Mouse (Mus musculus) stomach, postnatal 0 days (tissue): Measurements from ENCODE around the gene Tgfb1. TPM values are rescaled to one million over a fixed set of nuclear protein-coding genes. Genes with fewer than 3 reads are reported as not detected.

Experiments
- ATAC-seq: fragments of 200-750 bp; cut with Nextera tagmentation; 2 replicates; pipeline ENCODE4 v1.8.0; 2017; ENCODE audit not compliant: low FRiP score, low TSS enrichment
- DNase-seq: peaks from one replicate; pipeline ENCODE4 v3.0.0-alpha.2; 2016; ENCODE audit warnings: low spot score
- H3K27ac ChIP-seq: fragments of 300-500 bp; sonication (generic); replicated peaks from 2 replicates; pipeline ENCODE4 v1.5.1; 2014; ENCODE audit warnings: mild to moderate bottlenecking, control low read depth
- H3K27me3 ChIP-seq: fragments of 300-500 bp; sonication (generic); 2 replicates; pipeline ENCODE4 v1.6.1; 2014; ENCODE audit warnings: low read length; ENCODE audit not compliant: control insufficient read depth, insufficient read depth
- H3K36me3 ChIP-seq: fragments of 300-500 bp; sonication (generic); 2 replicates; pipeline ENCODE4 v1.6.1; 2014; ENCODE audit warnings: low read length, mixed read lengths; ENCODE audit not compliant: control insufficient read depth, insufficient read depth
- H3K4me1 ChIP-seq: fragments of 300-500 bp; sonication (generic); replicated peaks from 2 replicates; pipeline ENCODE4 v1.6.1; 2014; ENCODE audit warnings: antibody characterized with exemption; ENCODE audit not compliant: control insufficient read depth, insufficient read depth
- H3K4me2 ChIP-seq: fragments of 300-500 bp; sonication (generic); replicated peaks from 2 replicates; pipeline ENCODE4 v1.6.1; 2014; ENCODE audit warnings: low read depth, mild to moderate bottlenecking, control low read depth, moderate library complexity
- H3K4me3 ChIP-seq: fragments of 300-500 bp; sonication (generic); 2 replicates; pipeline ENCODE4 v1.5.1; 2014; ENCODE audit warnings: low read depth, low read length, control low read depth
- H3K9ac ChIP-seq: fragments of 300-500 bp; sonication (generic); 2 replicates; pipeline ENCODE4 v1.6.1; 2014; ENCODE audit warnings: mild to moderate bottlenecking, low read length, control low read depth, mixed read lengths
- H3K9me3 ChIP-seq: fragments of 300-500 bp; sonication (generic); 2 replicates; pipeline ENCODE4 v1.6.1; 2016; ENCODE audit warnings: low read length; ENCODE audit not compliant: control insufficient read depth
- CTCF ChIP-seq: IDR thresholded peaks from 2 replicates; pipeline ENCODE4 v1.5.1; 2016; ENCODE audit warnings: antibody characterized with exemption, low read depth, mild to moderate bottlenecking, moderate library complexity
- EP300 ChIP-seq: optimal IDR thresholded peaks from 2 replicates; pipeline ENCODE3; 2016; ENCODE audit warnings: antibody characterized with exemption
- WGBS: fragments of 180-500 bp; shearing (Covaris S2); extraction: QIAGEN DNeasy Blood & Tissue Kit; methylation state at CpG from one replicate; pipeline ENCODE4 v1.1.7; 2014; 5-methylcytosine and 5-hydroxymethylcytosine counted together
- polyA plus RNA-seq: library from polyadenylated mRNA; unstranded; fragments of >200 nt; fragmentation: Nextera tagmentation; extraction: Ambion mirVana; gene quantifications from 2 replicates; pipeline ENCODE4 v1.2.1, GENCODE M21; 2015

Tgfb1 gene
- polyA plus RNA-seq, 1 experiment from 2014 or later = 1.6 TPM

GRCm38 (mm10) chr7:25699851-25700250, 13.0 kb downstream of the Tgfb1 start:
- no peak for TF ChIP-seq CTCF

GRCm38 (mm10) chr7:25700732-25701131, 13.9 kb downstream of the Tgfb1 start:
- no peaks in the 10 kb centered on the region for H3K9me3 ChIP-seq
- no peak overlapping the region for H3K4me3 ChIP-seq
- TF ChIP-seq CTCF (peak; percentile 36; the same call in 1 of the 2 replicates), EP300 (no peak)
- ATAC-seq = no peak
- H3K36me3 ChIP-seq = no peaks in the 10 kb centered on the region
- H3K4me2 ChIP-seq = no peak overlapping the region
- peaks cover 4% of the 10 kb centered on the region; the same call in 1 of the 2 replicates for H3K4me1 ChIP-seq
- no peak overlapping the region for H3K27ac ChIP-seq
- H3K27me3 ChIP-seq = no peaks in the 10 kb centered on the region
- 72% methylated on average over 12 of the region's 12 CpGs for WGBS
- DNase-seq = no peak
- no peak overlapping the region for H3K9ac ChIP-seq

More at GRCm38 (mm10) chr7:25699851-25700250, 13.0 kb downstream of the Tgfb1 start:
- no peak for DNase-seq
- Histone ChIP-seq H3K27me3 (no peaks in the 10 kb centered on the region), H3K4me1 (no peaks in the 10 kb centered on the region), H3K4me2 (no peak overlapping the region), H3K9me3 (no peaks in the 10 kb centered on the region), H3K4me3 (no peak overlapping the region), H3K9ac (no peak overlapping the region), H3K27ac (no peak overlapping the region), H3K36me3 (no peaks in the 10 kb centered on the region)
- no peak; the same call in 1 of the 2 replicates for ATAC-seq
- 56% methylated on average over 13 of the region's 13 CpGs for WGBS

GRCm38 (mm10) chr7:25702350-25702749, 15.5 kb downstream of the Tgfb1 start:
- Histone ChIP-seq H3K4me1 (peaks cover 4% of the 10 kb centered on the region; the same call in 1 of the 2 replicates), H3K27ac (no peak overlapping the region), H3K36me3 (no peaks in the 10 kb centered on the region), H3K4me2 (no peak overlapping the region), H3K27me3 (no peaks in the 10 kb centered on the region), H3K4me3 (no peak overlapping the region), H3K9me3 (no peaks in the 10 kb centered on the region), H3K9ac (no peak overlapping the region)
- no peak for ATAC-seq
- WGBS = 100% methylated on average over 2 of the region's 2 CpGs
- no peak for DNase-seq
- peak; percentile 43; the same call in 1 of the 2 replicates for TF ChIP-seq CTCF
- no peak for TF ChIP-seq EP300

- ATAC-seq (no peak), DNase-seq (no peak)
- no peak overlapping the region for H3K4me2 ChIP-seq
- no peak overlapping the region for H3K4me3 ChIP-seq
- TF ChIP-seq EP300 (no peak), CTCF (no peak)
- 50% methylated on average over 10 of the region's 10 CpGs for WGBS
- no peaks in the 10 kb centered on the region for H3K27me3 ChIP-seq
- no peak overlapping the region for H3K9ac ChIP-seq
- no peaks in the 10 kb centered on the region for H3K36me3 ChIP-seq
- no peaks in the 10 kb centered on the region for H3K9me3 ChIP-seq
- H3K27ac ChIP-seq = no peak overlapping the region
- H3K4me1 ChIP-seq = peaks cover 4% of the 10 kb centered on the region; the same call in 1 of the 2 replicates
Observed at GRCm38 (mm10) chr7:25703793-25704494, 17.1 kb downstream of the Tgfb1 start.

- peak; percentile 69 for DNase-seq
- Histone ChIP-seq H3K36me3 (no peaks in the 10 kb centered on the region), H3K27ac (no peak overlapping the region), H3K9ac (no peak overlapping the region), H3K4me1 (peaks cover 5% of the 10 kb centered on the region; the same call in 1 of the 2 replicates), H3K4me3 (no peak overlapping the region), H3K9me3 (no peaks in the 10 kb centered on the region), H3K4me2 (no peak overlapping the region; the same call in 1 of the 2 replicates), H3K27me3 (no peaks in the 10 kb centered on the region)
- 32% methylated on average over 26 of the region's 37 CpGs for WGBS
- ATAC-seq = 0 out of 2 replicates have a peak, but pooled peaks have one; percentile 22
- TF ChIP-seq EP300 (no peak), CTCF (no peak)
Observed at GRCm38 (mm10) chr7:25704716-25705364, 18.0 kb downstream of the Tgfb1 start.

GRCm38 (mm10) chr7:25705801-25706251, 19.0 kb downstream of the Tgfb1 start:
- Histone ChIP-seq H3K9me3 (no peaks in the 10 kb centered on the region), H3K4me2 (no peak overlapping the region), H3K27me3 (no peaks in the 10 kb centered on the region), H3K4me3 (no peak overlapping the region), H3K36me3 (no peaks in the 10 kb centered on the region), H3K27ac (peak overlapping the region; percentile 73), H3K9ac (no peak overlapping the region), H3K4me1 (peaks cover 10% of the 10 kb centered on the region)
- peak; percentile 64 for DNase-seq
- WGBS = 41% methylated on average over 6 of the region's 6 CpGs
- TF ChIP-seq CTCF (no peak), EP300 (no peak)
- ATAC-seq = peak; percentile 80
